8 mouse cellular contexts compared by ENCODE assay signal in the genomic region with DNA sequence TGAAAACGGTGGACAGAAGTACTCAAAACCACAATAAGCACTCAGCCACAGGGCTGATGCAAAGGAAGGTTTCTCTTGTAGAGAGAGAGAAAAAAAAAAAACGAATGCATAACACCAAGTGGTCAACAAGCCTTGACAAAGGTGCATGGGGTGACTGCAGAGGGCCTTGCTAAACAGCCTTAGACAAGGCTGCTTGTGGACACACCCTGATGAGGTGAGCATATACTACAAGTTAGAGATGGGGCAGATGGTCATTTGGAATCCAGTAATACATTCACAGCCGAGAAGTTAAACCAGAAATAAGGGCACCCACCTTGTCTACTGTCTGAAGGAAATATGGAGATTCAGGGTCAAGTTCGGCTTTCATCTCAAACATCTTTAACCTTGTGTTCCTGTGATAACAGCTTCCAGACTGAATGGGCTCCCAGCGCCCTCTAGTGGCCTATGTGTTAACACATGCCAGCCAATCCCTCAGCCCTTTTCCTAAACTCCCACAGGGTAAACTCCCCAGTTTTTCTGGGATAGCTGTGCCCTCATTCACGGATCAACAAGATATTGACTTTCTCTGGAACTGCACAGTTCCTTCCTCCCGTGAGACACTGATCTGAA.
DNase-seq lines count a peak whose midpoint lies in the region; ATAC-seq and TF ChIP-seq lines count a peak whose summit lies in the region.

No protein-coding gene starts in this region.

- H3K4me1 ChIP-seq in limb, embryonic 11.5 days (ENCODE audit: control insufficient read depth, insufficient read depth, low read length) = no peaks in the 10 kb centered on the region
- no peaks in the 10 kb centered on the region for H3K4me1 ChIP-seq in stomach, postnatal 0 days (replicated peaks; ENCODE audit: control insufficient read depth, insufficient read depth)

- no peaks in the 10 kb centered on the region for H3K27me3 ChIP-seq in limb, embryonic 11.5 days (ENCODE audit: control insufficient read depth, insufficient read depth, low read length)
- H3K27me3 ChIP-seq in stomach, postnatal 0 days (ENCODE audit: control insufficient read depth, insufficient read depth, low read length) = no peaks in the 10 kb centered on the region

- H3K27ac ChIP-seq in limb, embryonic 11.5 days (replicated peaks; ENCODE audit: low read depth, low read length) = no peak overlapping the region
- H3K27ac ChIP-seq in stomach, postnatal 0 days (replicated peaks) = no peak overlapping the region

- TF ChIP-seq EP300 in stomach, postnatal 0 days (optimal IDR thresholded peaks at IDR 0.05) = no peak

- TF ChIP-seq CTCF in stomach, postnatal 0 days (IDR thresholded peaks at IDR 0.05; ENCODE audit: low read depth) = peak; percentile 97

- no peaks in the 10 kb centered on the region for H3K9me3 ChIP-seq in limb, embryonic 11.5 days (ENCODE audit: control insufficient read depth, low read length)
- no peaks in the 10 kb centered on the region for H3K9me3 ChIP-seq in stomach, postnatal 0 days (ENCODE audit: control insufficient read depth, low read length)

- ATAC-seq in common myeloid progenitor, adult 5-6 weeks (replicated peaks; ENCODE audit: low read depth, poor library complexity, severe bottlenecking) = peak; percentile 90
- ATAC-seq in limb, embryonic 11.5 days (ENCODE audit: insufficient number of reproducible peaks, low FRiP score, low TSS enrichment, low read depth) = no peak
- ATAC-seq in stomach, postnatal 0 days (ENCODE audit: low FRiP score, low TSS enrichment) = no peak; the same call in 1 of the 2 replicates

- no peak overlapping the region for H3K4me2 ChIP-seq in limb, embryonic 11.5 days (ENCODE audit: low read depth, severe bottlenecking)
- no peak overlapping the region for H3K4me2 ChIP-seq in stomach, postnatal 0 days (replicated peaks; ENCODE audit: low read depth)

- 23% methylated on average over 7 of the region's 7 CpGs for WGBS in limb, embryonic 11.5 days
- 17% methylated on average over 7 of the region's 7 CpGs for WGBS in stomach, postnatal 0 days

- H3K9ac ChIP-seq in limb, embryonic 11.5 days (ENCODE audit: low read length) = no peak overlapping the region
- no peak overlapping the region for H3K9ac ChIP-seq in stomach, postnatal 0 days (ENCODE audit: low read length)

- DNase-seq in 416B (ENCODE audit: low read depth) = peak; percentile 72
- peak; percentile 85 for DNase-seq in adipocyte (ENCODE audit: low spot score)
- DNase-seq in gastrocnemius, postnatal 25 days = peak; percentile 15
- DNase-seq in kidney, adult 9 months = peak; percentile 76
- DNase-seq in limb, embryonic 11.5 days (ENCODE audit: low spot score) = peak; percentile 80
- DNase-seq in natural killer cell, adult 2 months (ENCODE audit: low spot score in 2 of 2) = peak; percentile 34 to 38
- DNase-seq in stomach, postnatal 0 days (ENCODE audit: low spot score) = peak; percentile 76

- no peak overlapping the region for H3K4me3 ChIP-seq in limb, embryonic 11.5 days (ENCODE audit: low read depth, low read length)
- H3K4me3 ChIP-seq in stomach, postnatal 0 days (ENCODE audit: low read depth, low read length) = no peak overlapping the region

- no peaks in the 10 kb centered on the region for H3K36me3 ChIP-seq in limb, embryonic 11.5 days (ENCODE audit: control insufficient read depth, insufficient read depth, low read length)
- no peaks in the 10 kb centered on the region for H3K36me3 ChIP-seq in stomach, postnatal 0 days (ENCODE audit: control insufficient read depth, insufficient read depth, low read length)

Comparison
In these comparisons a context has a peak if more than half of its experiments do, and no peak if none do; other contexts are left out.
1. DNase-seq: peak in every context shown above with its lines; median percentile 85 in adipocyte; 80 in limb, embryonic 11.5 days; 76 in kidney, adult 9 months; 76 in stomach, postnatal 0 days; 72 in 416B; 36 in natural killer cell, adult 2 months; 15 in gastrocnemius, postnatal 25 days.